Mouse (Mus musculus) left cerebral cortex, adult 9 months (tissue): Measurements from ENCODE around the gene Eif4ebp2.
A peak's percentile ranks its signal among the peaks of the same experiment; 100 is the strongest.

Experiments used
- DNase-seq, 2 experiments: peaks; one replicate each; pipeline ENCODE4 v3.0.0; 2022; ENCODE audit warnings: low spot score in 2 of 2

Gene Eif4ebp2

GRCm38 (mm10) chr10:61418131-61418900 lies 34.1 kb downstream of the Eif4ebp2 start:
- no peak for DNase-seq

- no peak for DNase-seq
These were observed 34.8 kb downstream of the Eif4ebp2 start, which contains the start of gene Nodal for GRCm38 (mm10) chr10:61417672-61418071. Gene Nodal, plus strand, starts transcription at chr10:61417972.

- no peak for DNase-seq
These were observed 35.4 kb downstream of the Eif4ebp2 start for GRCm38 (mm10) chr10:61417046-61417445.

- DNase-seq: no peak
These were observed 35.9 kb downstream of the Eif4ebp2 start for GRCm38 (mm10) chr10:61416561-61416960.

- no peak for DNase-seq
These were observed 36.6 kb downstream of the Eif4ebp2 start for GRCm38 (mm10) chr10:61415890-61416289.

- DNase-seq: no peak
These were observed 37.2 kb downstream of the Eif4ebp2 start for GRCm38 (mm10) chr10:61415240-61415639.

GRCm38 (mm10) chr10:61412910-61413625 lies 39.4 kb downstream of the Eif4ebp2 start:
- no peak for DNase-seq

GRCm38 (mm10) chr10:61410193-61410592 lies 42.3 kb downstream of the Eif4ebp2 start:
- DNase-seq: no peak

GRCm38 (mm10) chr10:61409776-61410175 lies 42.7 kb downstream of the Eif4ebp2 start:
- no peak for DNase-seq

- DNase-seq: no peak
These were observed 46.5 kb downstream of the Eif4ebp2 start for GRCm38 (mm10) chr10:61405958-61406357.

GRCm38 (mm10) chr10:61402911-61403310 lies 49.5 kb downstream of the Eif4ebp2 start:
- no peak for DNase-seq

- DNase-seq: no peak
These were observed 50.0 kb downstream of the Eif4ebp2 start for GRCm38 (mm10) chr10:61402480-61402879.

GRCm38 (mm10) chr10:61400407-61400806 lies 52.1 kb downstream of the Eif4ebp2 start:
- no peak for DNase-seq

- peak in 1 of 2 experiments; percentile 56 for DNase-seq
These were observed 53.2 kb downstream of the Eif4ebp2 start for GRCm38 (mm10) chr10:61399156-61399734.

- no peak for DNase-seq
These were observed 54.3 kb downstream of the Eif4ebp2 start for GRCm38 (mm10) chr10:61398125-61398524.

GRCm38 (mm10) chr10:61394476-61395136 lies 57.9 kb downstream of the Eif4ebp2 start:
- no peak for DNase-seq

- DNase-seq: no peak
These were observed 59.9 kb downstream of the Eif4ebp2 start for GRCm38 (mm10) chr10:61392584-61392983.

GRCm38 (mm10) chr10:61390148-61390547 lies 62.3 kb downstream of the Eif4ebp2 start:
- no peak for DNase-seq

GRCm38 (mm10) chr10:61389020-61389419 lies 63.4 kb downstream of the Eif4ebp2 start:
- DNase-seq: no peak

GRCm38 (mm10) chr10:61386284-61386683 lies 66.2 kb downstream of the Eif4ebp2 start:
- no peak for DNase-seq

GRCm38 (mm10) chr10:61385174-61385573 lies 67.3 kb downstream of the Eif4ebp2 start:
- DNase-seq: no peak

GRCm38 (mm10) chr10:61383715-61384047 lies 68.8 kb downstream of the Eif4ebp2 start:
- DNase-seq: no peak
